Comparison of ENCODE assay signal across 9 mouse cellular contexts in the genomic region with DNA sequence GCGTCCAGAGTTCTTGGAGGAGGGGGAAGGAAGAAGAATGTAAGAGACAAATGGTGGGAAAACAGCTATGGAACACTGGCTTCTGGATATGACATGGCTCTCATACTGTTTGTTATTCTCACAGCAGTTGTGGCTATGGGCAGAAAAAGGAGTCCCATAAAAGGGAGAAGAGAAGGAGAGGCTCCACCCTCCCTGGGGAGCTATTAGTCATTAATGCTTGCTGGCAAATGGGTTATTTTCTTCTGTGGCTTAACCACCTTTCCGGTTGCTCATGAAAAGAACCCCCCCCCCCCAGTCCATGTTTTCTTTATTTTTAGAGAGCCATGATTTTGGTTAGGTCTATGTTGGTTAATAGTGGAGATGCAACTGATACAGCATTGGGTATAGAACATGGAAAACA.
"Had no signal": no experiment of that assay in that cellular context is flagged by ENCODE, and none has a peak within 500 bp of the region (broad histone marks: within the 10 kb centered on the region; RNA-seq: fewer than 3 reads in every experiment).

No protein-coding gene starts in this region.

- DNase-seq: lung, adult 18-20 months; lung, embryonic 14.5 days; lung, postnatal 10 days; lung, postnatal 4 days; midbrain, embryonic 14.5 days; right cerebral cortex, postnatal 14 days; thymus, adult 2 months; thymus, postnatal 25 days; thymus, postnatal 4 days had no signal
